Comparison of ENCODE assay signal across 10 mouse cellular contexts in genomic region chr10:50199857-50200256, GRCm38 (mm10).
DNase-seq lines count a peak whose midpoint lies in the region; ATAC-seq and TF ChIP-seq lines count a peak whose summit lies in the region.
"Had no signal": no experiment of that assay in that cellular context is flagged by ENCODE, and none has a peak within 500 bp of the region (broad histone marks: within the 10 kb centered on the region; RNA-seq: fewer than 3 reads in every experiment).

No protein-coding gene starts in this region.

- peak; percentile 91 for ATAC-seq in forebrain, postnatal 0 days
- no peak for ATAC-seq in activated CD4-positive, CD25-positive, alpha-beta regulatory T cell, adult 4 months

- H3K36me3 ChIP-seq in forebrain, postnatal 0 days (ENCODE audit: insufficient read depth), result no peaks in the 10 kb centered on the region

- H3K27me3 ChIP-seq in forebrain, postnatal 0 days (ENCODE audit: insufficient read depth, low read length), result no peaks in the 10 kb centered on the region

- H3K4me2 ChIP-seq in forebrain, postnatal 0 days (ENCODE audit: low read depth), result no peak overlapping the region

- no peak overlapping the region for H3K27ac ChIP-seq in forebrain, postnatal 0 days (ENCODE audit: low read depth, low read length)

- no peak overlapping the region for H3K4me3 ChIP-seq in forebrain, postnatal 0 days (ENCODE audit: low read depth, low read length)
- H3K4me3 ChIP-seq: erythroblast, embryonic 14.5 days had no signal

- TF ChIP-seq CTCF in forebrain, postnatal 0 days (IDR thresholded peaks at IDR 0.05; ENCODE audit: low read depth), result peak; percentile 76

- no peaks in the 10 kb centered on the region for H3K4me1 ChIP-seq in forebrain, postnatal 0 days (ENCODE audit: insufficient read depth)

- peak; percentile 7 for DNase-seq in layer of hippocampus, adult 11-12 months (ENCODE audit: low spot score)
- no peak for DNase-seq in layer of hippocampus, postnatal 25 days (ENCODE audit: extremely low spot score in 1 of 2, low spot score in 1 of 2)
- peak; percentile 51 for DNase-seq in cerebellum, adult 11-12 months
- DNase-seq in forebrain, postnatal 0 days, result peak; percentile 67
- peak; percentile 11 for DNase-seq in retina, adult 2 months (ENCODE audit: low read depth, low spot score)
- no peak for DNase-seq in adrenal gland, postnatal 10 days
- DNase-seq in heart, adult 11 months, result no peak
- DNase-seq: thymus, postnatal 36 days had no signal

- no peak overlapping the region for H3K9ac ChIP-seq in forebrain, postnatal 0 days

- H3K9me3 ChIP-seq in forebrain, postnatal 0 days (ENCODE audit: low read length), result no peaks in the 10 kb centered on the region

Comparison
In these comparisons a context has a peak if more than half of its experiments do, and no peak if none do; other contexts are left out.
1. DNase-seq: peak in layer of hippocampus, adult 11-12 months (single experiment), cerebellum, adult 11-12 months (single experiment), forebrain, postnatal 0 days (single experiment) and retina, adult 2 months (single experiment); none in layer of hippocampus, postnatal 25 days (0 of 2), adrenal gland, postnatal 10 days (single experiment) and heart, adult 11 months (single experiment).